Mouse (Mus musculus) kidney, embryonic 15.5 days (tissue): ENCODE data around the gene Mogat2. TPM values are rescaled to one million over a fixed set of nuclear protein-coding genes. Genes with fewer than 3 reads are reported as not detected.

Source experiments
- ATAC-seq: fragments of 200-750 bp; cut with Nextera tagmentation; replicated peaks from 2 replicates; pipeline ENCODE4 v1.8.0; 2017; ENCODE audit warnings: moderate TSS enrichment; ENCODE audit not compliant: low FRiP score
- H3K27ac ChIP-seq: fragments of 300-500 bp; sonication (generic); 2 replicates; pipeline ENCODE4 v1.5.1; 2015; ENCODE audit warnings: mild to moderate bottlenecking, inconsistent platforms
- H3K27me3 ChIP-seq: fragments of 300-500 bp; sonication (generic); 2 replicates; pipeline ENCODE4 v1.6.1; 2015; ENCODE audit warnings: inconsistent platforms
- H3K36me3 ChIP-seq: fragments of 300-500 bp; sonication (generic); 2 replicates; pipeline ENCODE4 v1.6.1; 2015; ENCODE audit warnings: inconsistent platforms
- H3K4me1 ChIP-seq: fragments of 300-500 bp; sonication (generic); 2 replicates; pipeline ENCODE4 v1.6.1; 2015; ENCODE audit warnings: inconsistent platforms
- H3K4me2 ChIP-seq: fragments of 300-500 bp; sonication (generic); 2 replicates; pipeline ENCODE4 v1.6.1; 2015; ENCODE audit warnings: moderate library complexity, mild to moderate bottlenecking, inconsistent platforms
- H3K4me3 ChIP-seq: fragments of 300-500 bp; sonication (generic); replicated peaks from 2 replicates; pipeline ENCODE4 v1.5.1; 2015; ENCODE audit warnings: mild to moderate bottlenecking, inconsistent platforms
- H3K9ac ChIP-seq: fragments of 300-500 bp; sonication (generic); 2 replicates; pipeline ENCODE4 v1.6.1; 2015; ENCODE audit warnings: mild to moderate bottlenecking, inconsistent platforms
- H3K9me3 ChIP-seq: fragments of 300-500 bp; sonication (generic); replicated peaks from 2 replicates; pipeline ENCODE4 v1.6.1; 2016; ENCODE audit warnings: inconsistent platforms
- WGBS: fragments of 180-500 bp; shearing (Covaris S2); methylation state at CpG from one replicate; pipeline ENCODE4 v1.1.7; 2015; ENCODE audit warnings: mixed read lengths; 5-methylcytosine and 5-hydroxymethylcytosine counted together
- polyA plus RNA-seq: library from polyadenylated mRNA; unstranded; fragments of >200 nt; fragmentation: Nextera tagmentation; extraction: Ambion mirVana; gene quantifications from 2 replicates; pipeline ENCODE4 v1.2.1, GENCODE M21; 2015

Gene Mogat2
- polyA plus RNA-seq = 6.6 and 7.7 TPM in 2 replicates

DNA sequence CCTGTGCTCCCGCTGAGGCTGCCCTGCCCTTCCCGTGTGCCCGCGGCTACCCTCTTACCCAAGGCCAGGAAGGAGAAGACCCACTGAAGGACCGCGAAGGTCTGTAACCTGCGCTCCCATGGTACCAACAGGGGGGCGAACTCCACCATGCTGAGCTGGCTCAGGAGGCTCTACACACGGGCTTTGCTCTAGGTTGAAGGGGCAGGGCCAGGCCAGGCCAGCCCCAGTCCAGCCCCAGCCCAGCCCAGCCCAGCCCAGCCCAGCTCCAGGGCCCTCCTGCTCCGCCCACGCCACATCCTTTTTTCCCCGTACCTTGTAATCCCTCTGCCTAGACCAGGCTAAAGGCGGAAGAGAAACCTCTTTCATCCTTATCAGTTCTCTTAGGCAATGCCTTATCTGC is at the start of gene Mogat2:
Gene Mogat2, minus strand, starts transcription at position 203 of the 400 bp plus-strand sequence.
- ATAC-seq = peak; percentile 85
- 5% methylated on average over 12 of the region's 13 CpGs for WGBS
- Histone ChIP-seq H3K4me3 (peak within 1 kb of the TSS; percentile 31), H3K27me3 (peaks cover 11% of the 10 kb centered on the region), H3K27ac (no peak within 1 kb of the TSS), H3K4me2 (peak within 1 kb of the TSS; percentile 63), H3K4me1 (peaks cover 18% of the 10 kb centered on the region), H3K36me3 (no peaks in the 10 kb centered on the region), H3K9ac (no peak within 1 kb of the TSS), H3K9me3 (no peaks in the 10 kb centered on the region)

DNA sequence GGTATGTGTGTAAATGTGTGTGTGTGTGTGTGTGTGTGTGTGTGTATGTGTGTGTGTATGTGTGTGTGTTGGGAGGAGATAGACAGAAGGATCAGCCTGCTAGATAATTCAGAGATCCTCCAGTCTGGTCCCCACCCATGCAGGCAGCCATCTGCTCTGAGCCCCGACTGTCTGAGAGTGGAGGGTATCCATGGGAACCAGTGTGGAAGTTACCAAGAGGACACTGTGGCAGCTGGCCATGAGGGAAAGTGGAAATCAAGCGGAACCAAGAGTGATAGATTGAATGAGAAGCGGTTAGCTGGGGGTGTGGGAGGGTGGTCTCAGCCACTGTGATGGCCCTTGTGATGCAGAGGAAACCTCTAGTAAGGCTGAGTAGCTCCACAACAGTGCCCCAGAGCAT is 48.9 kb upstream of the Mogat2 start:
- H3K4me1 ChIP-seq = peaks cover 9% of the 10 kb centered on the region; the same call in 1 of the 2 replicates
- no peaks in the 10 kb centered on the region; the same call in 1 of the 2 replicates for H3K27me3 ChIP-seq
- H3K27ac ChIP-seq = no peak overlapping the region
- no peaks in the 10 kb centered on the region for H3K36me3 ChIP-seq
- H3K9ac ChIP-seq = no peak overlapping the region
- no peak overlapping the region for H3K4me3 ChIP-seq
- WGBS = 32% methylated on average over 3 of the region's 3 CpGs
- ATAC-seq = no peak
- no peaks in the 10 kb centered on the region for H3K9me3 ChIP-seq
- no peak overlapping the region for H3K4me2 ChIP-seq

DNA sequence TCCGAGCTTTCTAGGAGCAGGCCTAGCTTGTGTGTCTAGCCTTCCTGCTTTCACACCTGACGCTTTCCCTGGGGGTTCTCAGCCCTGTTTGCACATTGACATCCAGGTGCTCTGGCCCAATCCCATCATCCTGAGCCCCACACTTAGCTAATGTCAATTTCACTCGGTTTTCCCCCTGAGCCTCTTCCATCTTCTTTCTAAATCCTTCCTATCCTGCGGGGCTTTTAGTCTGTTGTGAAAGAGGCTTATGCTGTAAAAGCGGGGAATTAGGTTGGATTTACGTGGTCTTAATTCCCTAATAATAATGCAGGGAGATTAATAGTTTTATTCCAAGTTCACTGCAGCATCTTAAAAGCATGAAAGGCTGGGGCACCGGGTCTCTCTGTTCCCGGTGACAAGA is 41.2 kb upstream of the Mogat2 start:
- ATAC-seq = no peak
- no peaks in the 10 kb centered on the region for H3K27me3 ChIP-seq
- no peak overlapping the region for H3K4me3 ChIP-seq
- H3K27ac ChIP-seq = no peak overlapping the region
- no peaks in the 10 kb centered on the region for H3K36me3 ChIP-seq
- H3K9me3 ChIP-seq = no peaks in the 10 kb centered on the region
- no peak overlapping the region for H3K9ac ChIP-seq
- H3K4me2 ChIP-seq = no peak overlapping the region
- WGBS = 63% methylated on average over 8 of the region's 8 CpGs
- no peaks in the 10 kb centered on the region for H3K4me1 ChIP-seq

DNA sequence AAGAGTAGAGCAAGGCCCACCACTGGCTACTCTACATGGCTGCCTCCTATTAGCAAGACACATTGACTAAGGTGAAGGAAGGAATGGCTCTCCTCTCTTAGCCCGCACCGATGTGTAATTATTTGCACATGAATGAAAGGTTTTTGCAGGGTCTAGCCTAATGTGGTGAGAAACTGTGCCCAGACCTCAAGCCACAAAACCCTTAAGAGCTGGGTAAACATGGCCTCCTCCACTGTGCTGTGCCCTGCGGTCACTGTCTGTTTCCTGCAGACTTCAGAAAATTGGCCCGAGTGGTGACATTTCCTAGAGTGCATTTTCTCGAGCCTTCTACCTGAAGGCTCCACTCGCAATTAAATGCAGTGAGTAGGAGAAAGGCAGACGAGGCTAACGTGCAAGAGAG is 39.9 kb upstream of the Mogat2 start:
- Histone ChIP-seq H3K9ac (no peak overlapping the region), H3K27me3 (peaks cover 7% of the 10 kb centered on the region; the same call in 1 of the 2 replicates), H3K4me2 (no peak overlapping the region), H3K9me3 (no peaks in the 10 kb centered on the region), H3K4me3 (no peak overlapping the region), H3K36me3 (no peaks in the 10 kb centered on the region), H3K27ac (no peak overlapping the region), H3K4me1 (no peaks in the 10 kb centered on the region)
- no peak for ATAC-seq
- WGBS = 87% methylated on average over 8 of the region's 8 CpGs

DNA sequence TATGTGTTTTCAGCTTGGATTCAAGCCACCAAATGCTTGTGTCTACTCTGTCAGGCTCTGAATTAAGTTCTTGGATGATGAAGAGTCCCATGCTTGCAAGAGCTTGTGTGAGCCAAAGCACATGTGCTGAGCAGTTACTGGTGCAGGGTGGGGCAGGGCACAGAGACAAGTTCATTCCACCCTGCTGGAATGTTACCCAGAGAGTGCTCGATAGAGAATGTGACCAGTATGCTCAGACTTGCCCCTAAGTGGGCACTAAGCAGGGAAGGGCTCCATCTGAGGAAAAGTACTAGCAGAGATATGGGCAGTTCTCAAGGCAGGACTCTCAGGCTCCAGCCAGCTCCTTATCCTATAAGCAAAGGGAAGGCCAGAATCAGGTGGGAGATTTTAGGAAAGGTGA is 38.3 kb upstream of the Mogat2 start:
- Histone ChIP-seq H3K4me3 (no peak overlapping the region), H3K4me1 (no peaks in the 10 kb centered on the region), H3K4me2 (no peak overlapping the region), H3K27ac (no peak overlapping the region), H3K27me3 (peaks cover 18% of the 10 kb centered on the region), H3K36me3 (no peaks in the 10 kb centered on the region), H3K9ac (no peak overlapping the region), H3K9me3 (no peaks in the 10 kb centered on the region)
- no peak for ATAC-seq
- WGBS = 85% methylated on average over 1 of the region's 1 CpGs

DNA sequence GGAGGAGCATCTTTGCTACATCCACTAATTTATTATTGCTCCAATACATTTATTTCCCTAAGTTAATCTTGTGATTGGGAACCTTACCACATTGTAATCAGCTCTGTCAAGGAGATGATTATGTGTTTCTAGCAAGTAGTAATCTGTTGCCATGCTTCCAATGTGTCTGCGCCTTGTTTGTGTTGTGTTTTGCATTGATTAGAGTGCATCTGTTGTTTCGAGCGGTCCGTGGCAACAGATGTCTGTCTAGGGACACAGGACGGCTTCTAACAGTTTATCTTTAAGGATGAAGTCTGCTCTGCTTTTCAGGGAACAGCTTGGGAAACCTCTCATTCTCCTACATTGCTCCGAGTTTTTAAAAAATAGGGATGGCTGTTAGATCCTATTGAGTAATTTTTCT is 36.7 kb upstream of the Mogat2 start:
- WGBS = 74% methylated on average over 6 of the region's 6 CpGs
- H3K27ac ChIP-seq = no peak overlapping the region
- H3K9me3 ChIP-seq = no peaks in the 10 kb centered on the region
- H3K9ac ChIP-seq = no peak overlapping the region
- no peaks in the 10 kb centered on the region for H3K4me1 ChIP-seq
- peaks cover 34% of the 10 kb centered on the region for H3K27me3 ChIP-seq
- H3K36me3 ChIP-seq = no peaks in the 10 kb centered on the region
- ATAC-seq = no peak
- H3K4me3 ChIP-seq = no peak overlapping the region
- H3K4me2 ChIP-seq = no peak overlapping the region

DNA sequence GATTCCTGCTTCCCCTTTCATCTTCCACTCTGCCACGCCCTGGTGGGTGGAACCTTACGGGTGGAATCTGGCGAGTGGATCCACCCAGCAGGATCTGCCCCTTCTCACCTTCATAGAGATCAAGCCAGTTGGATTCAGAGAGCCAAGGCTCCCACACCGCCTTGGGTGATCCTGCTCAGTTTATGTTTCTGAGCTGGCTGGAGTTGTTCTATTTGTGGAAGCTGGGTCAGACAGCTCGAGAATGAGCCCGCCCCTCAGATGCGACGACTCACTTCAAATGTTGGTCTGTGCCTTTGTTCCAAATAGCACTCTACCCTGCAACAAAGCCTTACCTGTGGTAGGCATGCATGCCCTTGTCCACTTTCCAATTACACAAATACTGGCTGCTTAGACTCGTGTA is 33.2 kb upstream of the Mogat2 start:
- WGBS = 56% methylated on average over 9 of the region's 9 CpGs
- no peak for ATAC-seq
- Histone ChIP-seq H3K4me3 (no peak overlapping the region), H3K27me3 (peaks cover 69% of the 10 kb centered on the region), H3K27ac (no peak overlapping the region), H3K9ac (no peak overlapping the region), H3K4me1 (peaks cover 26% of the 10 kb centered on the region), H3K9me3 (no peaks in the 10 kb centered on the region), H3K4me2 (no peak overlapping the region), H3K36me3 (no peaks in the 10 kb centered on the region)

DNA sequence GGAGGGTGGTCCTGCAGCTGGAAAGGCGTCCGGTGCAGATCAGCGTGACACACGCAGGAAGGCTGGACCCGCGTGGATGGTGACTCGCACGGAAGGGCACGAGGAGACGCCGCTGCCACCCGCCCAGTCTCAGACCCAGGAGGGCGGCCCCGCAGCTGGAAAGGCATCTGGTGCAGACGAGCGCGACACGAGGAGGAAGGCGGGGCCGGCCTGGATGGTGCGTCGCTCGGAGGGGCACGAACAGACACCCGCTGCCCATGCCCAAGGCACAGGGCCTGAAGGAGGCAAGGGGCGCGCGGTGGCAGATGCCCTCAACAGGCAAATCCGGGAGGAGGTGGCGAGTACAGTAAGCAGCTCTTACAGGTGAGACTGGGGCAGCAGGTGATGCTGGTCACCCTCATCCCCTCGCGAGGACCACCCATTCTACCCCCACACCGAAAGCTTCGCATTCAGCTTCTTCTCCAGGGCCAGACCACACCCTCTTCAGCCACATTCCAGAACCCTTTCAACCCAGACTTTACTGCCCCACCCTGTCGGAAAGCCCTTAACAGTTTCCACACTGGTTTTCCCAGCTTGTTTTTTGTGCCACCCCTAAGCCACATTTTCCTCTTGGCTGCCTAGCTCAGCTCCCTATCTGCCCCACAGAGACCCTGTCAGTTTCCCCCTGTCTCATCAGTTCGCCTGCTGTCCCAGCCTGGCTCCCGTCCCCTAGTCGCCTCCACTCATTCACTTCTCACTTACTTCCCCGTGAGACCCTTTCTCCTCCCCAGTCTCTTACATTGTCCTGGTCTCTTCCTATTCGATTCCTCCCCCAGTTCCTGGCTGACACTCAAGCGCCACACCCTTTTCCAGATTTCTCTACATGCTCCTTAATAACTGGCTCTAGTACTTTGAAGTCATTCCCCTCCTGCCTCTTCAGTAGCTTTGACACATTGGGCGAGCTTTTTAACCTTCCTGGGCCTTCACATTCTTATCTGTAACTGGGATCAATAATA is 30.8 kb upstream of the Mogat2 start:
- ATAC-seq = peak; percentile 45; the same call in 1 of the 2 replicates
- Histone ChIP-seq H3K36me3 (no peaks in the 10 kb centered on the region), H3K27ac (no peak overlapping the region), H3K4me1 (peaks cover 26% of the 10 kb centered on the region), H3K4me2 (peak overlapping the region; percentile 82), H3K27me3 (peaks cover 90% of the 10 kb centered on the region), H3K9me3 (no peaks in the 10 kb centered on the region), H3K4me3 (peak overlapping the region; percentile 50), H3K9ac (no peak overlapping the region)
- WGBS = 8% methylated on average over 42 of the region's 42 CpGs

DNA sequence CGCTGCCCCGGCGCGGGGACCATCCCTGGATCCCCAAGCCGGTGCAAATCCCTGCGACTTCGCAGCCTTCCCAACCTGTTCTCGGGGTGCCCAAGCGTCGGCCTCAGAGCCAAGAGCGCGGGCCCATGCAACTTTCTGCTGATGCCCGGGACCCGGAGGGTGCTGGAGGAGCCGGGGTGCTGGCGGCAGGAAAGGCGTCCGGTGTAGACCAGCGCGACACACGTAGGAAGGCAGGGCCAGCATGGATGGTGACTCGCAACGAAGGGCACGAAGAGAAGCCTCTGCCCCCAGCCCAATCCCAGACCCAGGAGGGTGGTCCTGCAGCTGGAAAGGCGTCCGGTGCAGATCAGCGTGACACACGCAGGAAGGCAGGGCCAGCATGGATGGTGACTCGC is 30.1 kb upstream of the Mogat2 start:
- no peaks in the 10 kb centered on the region for H3K9me3 ChIP-seq
- peak; percentile 65 for ATAC-seq
- H3K27me3 ChIP-seq = peaks cover 87% of the 10 kb centered on the region
- under 1% methylated on average over 29 of the region's 29 CpGs for WGBS
- H3K4me2 ChIP-seq = peak overlapping the region; percentile 82
- H3K9ac ChIP-seq = no peak overlapping the region; the same call in 1 of the 2 replicates
- H3K36me3 ChIP-seq = no peaks in the 10 kb centered on the region
- H3K4me1 ChIP-seq = peaks cover 26% of the 10 kb centered on the region
- peak overlapping the region; percentile 50 for H3K4me3 ChIP-seq
- H3K27ac ChIP-seq = no peak overlapping the region

DNA sequence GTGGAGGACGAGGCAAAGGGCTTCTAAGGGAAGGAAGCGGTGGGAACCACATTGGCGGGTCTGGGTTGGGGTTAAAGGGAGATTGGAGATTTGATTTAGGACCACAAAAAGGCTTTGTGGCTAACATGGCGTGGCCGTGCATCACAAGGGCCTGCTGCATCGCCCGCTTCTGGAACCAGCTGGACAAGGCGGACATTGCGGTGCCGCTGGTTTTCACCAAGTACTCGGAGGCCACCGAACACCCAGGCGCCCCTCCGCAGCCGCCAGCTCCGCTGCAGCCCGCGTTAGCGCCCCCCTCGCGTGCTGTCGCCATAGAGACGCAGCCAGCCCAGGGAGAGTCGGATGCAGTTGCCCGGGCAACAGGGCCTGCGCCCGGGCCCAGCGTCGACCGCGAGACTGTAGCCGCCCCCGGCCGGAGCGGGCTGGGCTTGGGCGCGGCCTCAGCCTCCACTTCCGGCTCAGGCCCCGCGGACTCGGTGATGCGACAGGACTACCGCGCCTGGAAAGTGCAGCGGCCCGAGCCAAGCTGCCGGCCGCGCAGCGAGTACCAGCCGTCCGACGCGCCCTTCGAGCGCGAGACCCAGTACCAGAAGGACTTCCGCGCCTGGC is 29.6 kb upstream of the Mogat2 start:
- no peaks in the 10 kb centered on the region for H3K36me3 ChIP-seq
- H3K9ac ChIP-seq = no peak overlapping the region; the same call in 1 of the 2 replicates
- no peak overlapping the region for H3K27ac ChIP-seq
- peaks cover 82% of the 10 kb centered on the region for H3K27me3 ChIP-seq
- H3K4me2 ChIP-seq = peak overlapping the region; percentile 82
- H3K4me3 ChIP-seq = peak overlapping the region; percentile 50
- WGBS = under 1% methylated on average over 59 of the region's 59 CpGs
- ATAC-seq = peak; percentile 84
- peaks cover 26% of the 10 kb centered on the region for H3K4me1 ChIP-seq
- no peaks in the 10 kb centered on the region for H3K9me3 ChIP-seq

DNA sequence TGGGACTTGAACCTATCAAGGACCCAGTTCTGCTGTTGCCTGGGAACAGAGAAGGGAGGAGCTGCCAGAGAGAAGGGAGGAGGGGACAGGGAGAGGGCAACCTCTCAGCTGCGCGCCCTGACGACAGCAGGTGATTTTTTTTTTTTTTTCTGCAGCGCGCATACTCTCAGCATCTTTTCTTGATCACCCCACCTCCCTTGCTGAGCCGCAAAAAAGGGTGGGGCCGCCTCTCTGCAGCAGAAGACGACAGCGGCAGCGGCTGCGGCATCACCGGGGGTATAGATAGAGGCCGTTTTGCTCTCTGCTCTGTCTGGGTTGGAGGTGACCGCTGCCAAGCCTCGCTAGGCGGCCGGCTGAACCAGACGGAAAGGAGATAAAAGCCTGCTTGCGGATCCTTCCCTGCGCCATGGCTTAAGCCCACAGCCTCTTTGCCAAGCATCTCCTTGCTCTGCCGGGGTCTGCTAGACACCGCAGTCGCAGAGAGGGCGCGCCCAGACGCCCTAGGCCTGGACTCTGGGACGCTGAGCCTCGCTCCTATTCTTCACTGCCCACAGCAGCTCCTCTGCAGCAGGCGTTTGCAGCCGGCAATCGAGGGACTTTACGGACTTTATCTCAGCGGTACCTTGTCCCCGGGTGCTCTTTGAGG is 29.0 kb upstream of the Mogat2 start, which contains the start of gene Map6:
Gene Map6, plus strand, starts transcription at position 197 of the 646 bp plus-strand sequence.
- Histone ChIP-seq H3K9me3 (no peaks in the 10 kb centered on the region), H3K27ac (no peak within 1 kb of the TSS), H3K4me2 (peak within 1 kb of the TSS; percentile 82), H3K36me3 (no peaks in the 10 kb centered on the region), H3K4me1 (peaks cover 26% of the 10 kb centered on the region), H3K9ac (no peak within 1 kb of the TSS; the same call in 1 of the 2 replicates), H3K4me3 (peak within 1 kb of the TSS; percentile 50), H3K27me3 (peaks cover 78% of the 10 kb centered on the region)
- WGBS = 2% methylated on average over 34 of the region's 34 CpGs
- no peak for ATAC-seq

DNA sequence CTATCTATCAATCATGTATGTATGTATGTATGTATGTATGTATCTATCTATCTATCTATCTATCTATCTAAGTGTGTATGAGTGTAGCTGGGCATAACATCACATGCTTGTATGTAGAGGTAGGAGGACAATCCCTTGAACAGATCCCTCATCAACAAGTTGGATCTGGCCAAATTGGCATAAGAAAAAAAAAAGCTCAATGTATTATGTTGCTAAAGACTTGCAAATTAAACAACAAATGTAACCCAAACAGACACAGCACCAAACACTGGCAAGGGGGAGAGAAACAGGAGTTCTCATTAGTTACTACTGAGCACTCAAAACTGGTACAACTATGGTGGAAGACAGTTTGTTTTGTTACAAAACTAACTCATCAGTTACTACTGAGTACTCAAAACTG is 26.2 kb upstream of the Mogat2 start:
- Histone ChIP-seq H3K27ac (no peak overlapping the region), H3K4me1 (peaks cover 26% of the 10 kb centered on the region), H3K36me3 (no peaks in the 10 kb centered on the region), H3K4me2 (no peak overlapping the region), H3K9me3 (no peaks in the 10 kb centered on the region), H3K27me3 (peaks cover 54% of the 10 kb centered on the region), H3K9ac (no peak overlapping the region), H3K4me3 (no peak overlapping the region)
- no peak for ATAC-seq
